Mouse (Mus musculus) spleen, postnatal 36 days (tissue): ENCODE data around the gene Trf.

ENCODE experiments used
- DNase-seq, 2 experiments: peaks; one replicate each; pipeline ENCODE4 v3.0.0; 2022; ENCODE audit warnings: low spot score in 2 of 2, mixed read lengths in 1 of 2

Gene Trf

DNA sequence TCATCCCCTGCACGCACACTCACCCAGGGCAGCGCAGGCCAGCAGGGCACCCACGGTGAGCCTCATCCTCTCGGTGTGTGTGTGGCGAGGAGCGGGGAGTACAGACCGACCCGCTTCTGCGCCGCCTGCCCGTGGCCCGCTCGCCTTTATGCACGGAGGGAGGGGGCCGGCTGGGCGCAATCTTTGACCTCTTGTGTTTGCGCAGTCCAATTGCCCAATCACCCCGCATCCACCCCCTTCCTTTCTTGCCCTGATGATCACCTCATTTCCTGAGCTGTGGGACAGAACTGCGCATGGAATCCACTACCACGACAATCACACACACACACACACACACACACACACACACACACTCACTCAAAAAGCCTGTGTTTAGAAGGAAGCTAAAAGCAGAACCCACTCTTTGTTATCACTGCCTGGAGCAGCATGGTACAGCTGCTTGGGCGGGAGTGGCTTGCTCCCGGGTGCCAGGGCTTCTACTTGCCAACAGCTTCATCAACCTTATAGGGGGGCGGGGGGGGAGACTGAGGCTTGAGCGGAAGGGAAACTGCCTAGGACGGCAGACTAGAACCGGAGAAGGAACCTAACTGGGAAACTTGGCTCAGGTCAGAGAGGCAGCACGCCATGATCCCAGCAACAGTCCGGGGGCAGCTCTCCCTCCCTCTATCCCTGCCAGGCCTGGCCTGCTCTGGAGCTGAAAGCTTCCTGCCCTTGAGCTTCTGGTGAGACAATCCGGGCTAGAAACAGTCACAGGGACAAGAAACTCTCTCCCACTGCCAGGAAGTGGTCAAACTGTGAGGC, at the start of gene Trf, which contains the start of gene Gm20425:
TSS of gene Trf (minus strand) at position 294 of the 801 bp plus-strand sequence.
TSS of gene Gm20425 (minus strand) at position 157 of the 801 bp plus-strand sequence.
- peak; percentile 17 to 45 for DNase-seq

DNA sequence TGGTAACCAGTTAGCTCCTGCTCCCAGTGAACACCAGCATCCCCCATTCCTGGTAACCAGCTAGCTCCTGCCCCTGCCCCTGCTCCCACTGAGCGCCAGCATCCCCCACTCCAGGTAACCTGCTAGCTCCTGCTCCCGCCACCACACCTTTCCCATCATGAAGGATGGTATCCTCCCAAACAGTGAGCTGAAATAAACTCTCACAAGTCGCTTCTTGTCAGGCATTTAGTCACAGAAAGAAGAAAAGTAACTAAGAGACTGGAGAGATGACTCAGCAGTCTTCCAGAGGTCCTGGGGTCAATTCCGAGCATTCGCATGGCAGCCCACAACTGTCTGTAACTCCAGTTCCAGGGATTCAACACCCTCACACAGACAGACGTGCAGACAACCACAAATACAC, 46.6 kb upstream of the Trf start:
- DNase-seq, result no peak

- no peak for DNase-seq
Observed at GRCm38 (mm10) chr9:103275676-103276075, 45.4 kb upstream of the Trf start.

DNA sequence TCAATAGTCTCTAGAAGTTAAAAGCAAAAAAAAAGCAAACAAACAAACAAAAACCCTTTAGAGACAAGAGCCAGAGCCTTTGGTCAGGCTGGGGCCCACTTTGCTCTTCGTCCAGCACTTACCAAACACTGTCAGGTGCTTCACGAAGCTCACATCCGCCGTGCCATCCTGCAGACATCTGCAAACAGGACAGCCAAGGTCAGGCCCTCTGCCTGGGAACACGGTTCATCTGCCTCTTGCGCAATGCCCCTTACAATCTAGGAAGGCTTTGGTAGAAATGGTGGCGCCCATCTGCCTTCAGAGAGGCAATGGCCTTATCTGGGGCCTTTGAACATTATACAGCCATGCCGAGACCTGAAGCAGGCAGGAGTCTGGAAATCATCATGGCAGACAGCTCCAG, 44.6 kb upstream of the Trf start:
- no peak for DNase-seq

- DNase-seq, result no peak
Observed at GRCm38 (mm10) chr9:103271104-103271503, 40.9 kb upstream of the Trf start.

GRCm38 (mm10) chr9:103265778-103266177, 35.5 kb upstream of the Trf start:
- DNase-seq, result no peak

- DNase-seq, result no peak
Observed at GRCm38 (mm10) chr9:103252906-103253305, 22.7 kb upstream of the Trf start.

GRCm38 (mm10) chr9:103248618-103249017, 18.4 kb upstream of the Trf start:
- DNase-seq, result no peak

- no peak for DNase-seq
Observed at GRCm38 (mm10) chr9:103246526-103247168, 16.4 kb upstream of the Trf start.

DNA sequence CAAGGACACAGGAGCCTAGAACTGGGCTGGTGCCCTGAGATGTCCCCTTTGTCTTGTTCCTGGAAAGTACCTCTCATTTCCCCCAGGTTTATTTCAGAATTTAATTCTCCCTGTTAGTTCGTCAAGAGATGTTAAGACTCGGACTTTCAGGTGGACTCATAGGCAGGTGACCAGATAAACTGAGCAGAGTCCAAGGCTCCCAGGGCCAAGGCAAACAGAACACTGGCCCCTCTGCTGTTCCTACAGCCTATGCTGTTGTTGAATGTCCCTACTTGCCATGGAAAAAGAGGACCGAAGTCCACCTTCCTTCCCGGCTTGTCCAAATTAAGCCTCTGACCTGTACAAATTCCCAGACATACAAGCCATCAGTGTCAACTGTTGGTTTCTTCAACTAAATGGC, 13.4 kb upstream of the Trf start:
- DNase-seq, result no peak

DNA sequence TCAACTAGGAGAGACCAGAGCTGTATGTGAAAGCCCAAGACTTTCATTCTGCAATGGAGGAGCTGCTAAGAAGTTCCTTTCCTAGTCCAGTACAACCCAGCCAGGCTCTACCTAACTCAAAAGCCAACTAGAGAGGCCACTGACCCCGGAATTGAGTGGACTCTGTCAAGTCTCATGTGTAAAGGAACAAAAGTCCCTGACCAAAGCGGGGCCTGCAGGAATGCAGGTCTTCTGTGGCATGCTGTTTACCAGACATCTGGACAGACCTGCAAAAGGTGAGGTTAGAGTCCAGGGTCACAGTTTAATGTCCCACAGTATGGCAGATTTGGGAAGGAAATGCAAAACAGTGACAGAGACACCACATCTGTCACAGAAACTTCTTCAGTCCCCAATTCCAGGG, 11.0 kb upstream of the Trf start:
- DNase-seq, result no peak

GRCm38 (mm10) chr9:103239471-103239870, 9.2 kb upstream of the Trf start:
- DNase-seq, result no peak

GRCm38 (mm10) chr9:103234565-103235165, 4.4 kb upstream of the Trf start:
- no peak for DNase-seq

DNA sequence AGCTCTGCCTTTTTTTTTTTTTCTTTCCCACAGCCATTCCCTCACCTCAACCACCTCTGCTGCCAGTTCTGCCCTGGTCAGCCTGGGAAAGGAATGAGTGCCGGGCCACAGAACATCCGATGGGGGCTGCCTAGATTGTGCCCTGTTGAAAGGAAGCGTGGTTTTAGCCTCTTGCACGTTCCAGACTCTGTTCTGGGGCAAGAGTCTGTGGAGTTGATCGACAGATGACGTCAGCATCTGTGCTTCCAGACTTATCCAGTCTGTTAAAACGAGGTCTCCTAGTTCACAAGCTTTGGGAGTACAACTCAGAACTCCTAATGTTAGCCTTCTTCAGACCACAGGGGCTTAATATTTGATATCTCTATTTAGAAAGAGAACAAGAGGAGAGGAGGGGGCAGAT, 3.8 kb upstream of the Trf start:
- no peak for DNase-seq

DNA sequence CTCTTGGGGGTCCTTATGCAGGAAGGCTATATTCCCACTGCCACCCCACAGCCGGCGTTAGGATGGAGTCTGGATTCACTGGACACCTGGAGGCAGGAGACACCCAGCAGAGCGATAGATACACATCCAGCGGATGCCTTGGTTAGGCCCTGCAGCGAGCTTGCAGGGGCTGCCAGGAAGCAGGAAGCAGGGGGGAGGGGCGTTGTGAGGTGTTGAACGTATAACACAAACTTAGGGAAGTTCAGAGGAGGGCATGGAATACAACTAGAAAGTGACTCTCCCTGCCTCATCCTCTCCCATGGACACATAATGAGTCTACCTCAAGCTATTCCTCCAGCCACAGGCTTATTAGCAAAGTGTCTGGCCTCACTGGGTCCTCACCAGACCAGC, 2.8 kb upstream of the Trf start:
- DNase-seq, result no peak

DNA sequence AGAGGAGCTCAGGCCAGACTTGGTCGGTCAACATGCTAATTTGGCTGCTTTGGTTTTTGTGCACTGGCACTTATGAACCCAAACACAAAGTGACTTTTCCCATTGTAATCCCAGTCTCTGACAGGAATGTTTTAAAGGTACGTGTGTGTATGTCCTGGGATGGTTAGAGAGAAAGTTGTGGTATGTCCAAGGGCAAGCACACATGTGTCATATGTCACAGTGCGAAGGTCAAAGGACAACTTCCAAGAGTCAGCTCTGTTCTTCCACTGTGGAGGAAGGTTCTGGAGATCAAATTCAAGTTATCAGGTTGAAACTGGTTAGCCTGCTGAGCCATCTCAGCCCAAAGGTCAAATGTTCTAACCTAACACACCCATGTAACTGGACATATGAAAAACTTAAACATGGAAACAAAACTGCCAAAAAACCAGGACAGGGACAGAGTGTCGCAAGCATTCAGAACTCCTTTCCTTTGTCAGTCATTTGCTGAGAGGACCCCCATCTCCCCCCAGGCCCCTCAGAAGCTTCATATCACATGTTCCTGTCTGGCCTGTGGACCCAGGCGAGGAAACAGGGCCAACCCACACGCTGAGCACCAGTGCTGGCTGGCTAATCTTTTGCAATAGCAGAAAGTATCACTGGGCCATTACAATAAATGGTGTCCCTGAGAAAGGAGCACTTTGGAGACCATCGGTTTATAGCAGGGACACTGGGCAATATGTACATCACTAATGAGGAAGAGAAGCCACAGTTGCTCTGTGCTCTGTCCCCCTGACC, 2.2 kb upstream of the Trf start:
- no peak for DNase-seq

GRCm38 (mm10) chr9:103229037-103229867, 992 bp downstream of the Trf start:
- DNase-seq, result no peak

- DNase-seq, result no peak
Observed at GRCm38 (mm10) chr9:103228370-103229003, 1.8 kb downstream of the Trf start.

- DNase-seq, result no peak
Observed at GRCm38 (mm10) chr9:103227760-103228159, 2.5 kb downstream of the Trf start.

GRCm38 (mm10) chr9:103226806-103227205, 3.4 kb downstream of the Trf start:
- no peak for DNase-seq

- no peak for DNase-seq
Observed at GRCm38 (mm10) chr9:103225464-103225863, 4.8 kb downstream of the Trf start.
